Mouse (Mus musculus): ENCODE data around the gene Cacna2d2.

GRCm38 (mm10) chr9:107470427-107470826, 71.0 kb downstream of the Cacna2d2 start:
- TF ChIP-seq USF1 (IDR thresholded peaks at IDR 0.05; ENCODE audit: low read depth, low read length) = no peak
- no peak for TF ChIP-seq CTCF (IDR thresholded peaks at IDR 0.05 in 2 of 3, conservative IDR thresholded peaks at IDR 0.05 in 1 of 3; ENCODE audit: control insufficient read depth in 1 of 3, insufficient read depth in 1 of 3, low read depth in 2 of 3, low read length in 3 of 3, poor library complexity in 1 of 3, severe bottlenecking in 1 of 3)
- TF ChIP-seq GATA1 (IDR thresholded peaks at IDR 0.05; ENCODE audit: low read depth, low read length) = no peak
- no peak for TF ChIP-seq BHLHE40 (IDR thresholded peaks at IDR 0.05; ENCODE audit: borderline replicate concordance, low read depth, low read length)
- TF ChIP-seq RAD21 (IDR thresholded peaks at IDR 0.05; ENCODE audit: low read depth, low read length) = no peak
- no peak for TF ChIP-seq TBP (IDR thresholded peaks at IDR 0.05; ENCODE audit: low read depth, low read length)
- TF ChIP-seq POLR2A (IDR thresholded peaks at IDR 0.05; ENCODE audit: control insufficient read depth in 1 of 2, insufficient read depth in 1 of 2, low read depth in 1 of 2, low read length in 2 of 2, poor library complexity in 1 of 2) = no peak
- TF ChIP-seq MXI1 (IDR thresholded peaks at IDR 0.05; ENCODE audit: low read depth, low read length) = no peak
- no peak for TF ChIP-seq MAFK (IDR thresholded peaks at IDR 0.05; ENCODE audit: borderline replicate concordance, low read depth, low read length)
- TF ChIP-seq MEF2A (IDR thresholded peaks at IDR 0.05; ENCODE audit: extremely low read depth, insufficient replicate concordance, low read depth, low read length, poor library complexity, severe bottlenecking) = no peak
- TF ChIP-seq UBTF (IDR thresholded peaks at IDR 0.05; ENCODE audit: borderline replicate concordance, insufficient read depth, low read depth, low read length) = no peak
- no peak for TF ChIP-seq TCF12 (IDR thresholded peaks at IDR 0.05; ENCODE audit: low read depth, low read length)
- TF ChIP-seq ZC3H11A (IDR thresholded peaks at IDR 0.05; ENCODE audit: low read depth, low read length) = no peak
- no peak for TF ChIP-seq NRF1 (IDR thresholded peaks at IDR 0.05; ENCODE audit: insufficient read depth, low read depth, low read length, poor library complexity, severe bottlenecking)
